Mouse (Mus musculus): ENCODE data around the gene E4f1. TPM values are rescaled to one million over a fixed set of nuclear protein-coding genes. Genes with fewer than 3 reads are reported as not detected.
A peak's percentile ranks its signal among the peaks of the same experiment; 100 is the strongest.

The E4f1 gene
- polyA plus RNA-seq, 1 experiment = 77.3 TPM

GRCm38 (mm10) chr17:24502208-24502607 is 32.1 kb upstream of the E4f1 start:
- H3K4me1 ChIP-seq (ENCODE audit: control insufficient read depth, insufficient read depth, low read length) = peaks cover 3% of the 10 kb centered on the region; the same call in 1 of the 2 replicates
- TF ChIP-seq POLR2A (IDR thresholded peaks at IDR 0.05; ENCODE audit: extremely low read depth, insufficient read depth, low read length) (no peak), CTCF (IDR thresholded peaks at IDR 0.05; ENCODE audit: extremely low read depth, insufficient read depth, low read length) (no peak)
- no peak overlapping the region for H3K4me3 ChIP-seq (ENCODE audit: insufficient read depth, low read length)
- H3K27ac ChIP-seq (ENCODE audit: insufficient read depth, low read length) = no peak overlapping the region

- no peak overlapping the region for H3K27ac ChIP-seq (ENCODE audit: insufficient read depth, low read length)
- peaks cover 4% of the 10 kb centered on the region for H3K4me1 ChIP-seq (ENCODE audit: control insufficient read depth, insufficient read depth, low read length)
- H3K4me3 ChIP-seq (ENCODE audit: insufficient read depth, low read length) = no peak overlapping the region
- TF ChIP-seq CTCF (IDR thresholded peaks at IDR 0.05; ENCODE audit: extremely low read depth, insufficient read depth, low read length) (no peak), POLR2A (IDR thresholded peaks at IDR 0.05; ENCODE audit: extremely low read depth, insufficient read depth, low read length) (no peak)
Measured at GRCm38 (mm10) chr17:24496026-24496425, 25.9 kb upstream of the E4f1 start.

GRCm38 (mm10) chr17:24495443-24495842 is 25.3 kb upstream of the E4f1 start:
- TF ChIP-seq CTCF (IDR thresholded peaks at IDR 0.05; ENCODE audit: extremely low read depth, insufficient read depth, low read length) = no peak
- TF ChIP-seq POLR2A (IDR thresholded peaks at IDR 0.05; ENCODE audit: extremely low read depth, insufficient read depth, low read length) = no peak
- Histone ChIP-seq H3K4me1 (ENCODE audit: control insufficient read depth, insufficient read depth, low read length) (peaks cover 6% of the 10 kb centered on the region), H3K4me3 (ENCODE audit: insufficient read depth, low read length) (no peak overlapping the region), H3K27ac (ENCODE audit: insufficient read depth, low read length) (peak overlapping the region; percentile 25; the same call in 1 of the 2 replicates)

- peak overlapping the region; percentile 41; the same call in 1 of the 2 replicates for H3K27ac ChIP-seq (ENCODE audit: insufficient read depth, low read length)
- H3K4me3 ChIP-seq (ENCODE audit: insufficient read depth, low read length) = no peak overlapping the region
Measured at GRCm38 (mm10) chr17:24494627-24495335, 24.7 kb upstream of the E4f1 start.

GRCm38 (mm10) chr17:24490399-24490798 is 20.3 kb upstream of the E4f1 start:
- peak overlapping the region; percentile 44 for H3K4me3 ChIP-seq (ENCODE audit: insufficient read depth, low read length)
- no peak overlapping the region for H3K27ac ChIP-seq (ENCODE audit: insufficient read depth, low read length)
- H3K4me1 ChIP-seq (ENCODE audit: control insufficient read depth, insufficient read depth, low read length) = peaks cover 12% of the 10 kb centered on the region
- TF ChIP-seq CTCF (IDR thresholded peaks at IDR 0.05; ENCODE audit: extremely low read depth, insufficient read depth, low read length) (no peak), POLR2A (IDR thresholded peaks at IDR 0.05; ENCODE audit: extremely low read depth, insufficient read depth, low read length) (no peak)

More at GRCm38 (mm10) chr17:24494627-24495335, 24.7 kb upstream of the E4f1 start:
- TF ChIP-seq CTCF (IDR thresholded peaks at IDR 0.05; ENCODE audit: extremely low read depth, insufficient read depth, low read length) = peak; percentile 60
- no peak for TF ChIP-seq POLR2A (IDR thresholded peaks at IDR 0.05; ENCODE audit: extremely low read depth, insufficient read depth, low read length)
- H3K4me1 ChIP-seq (ENCODE audit: control insufficient read depth, insufficient read depth, low read length) = peaks cover 9% of the 10 kb centered on the region

GRCm38 (mm10) chr17:24489265-24490030 is 19.3 kb upstream of the E4f1 start:
- no peak for TF ChIP-seq CTCF (IDR thresholded peaks at IDR 0.05; ENCODE audit: extremely low read depth, insufficient read depth, low read length)
- no peak for TF ChIP-seq POLR2A (IDR thresholded peaks at IDR 0.05; ENCODE audit: extremely low read depth, insufficient read depth, low read length)
- peaks cover 12% of the 10 kb centered on the region for H3K4me1 ChIP-seq (ENCODE audit: control insufficient read depth, insufficient read depth, low read length)
- peak overlapping the region; percentile 92 for H3K27ac ChIP-seq (ENCODE audit: insufficient read depth, low read length)
- peak overlapping the region; percentile 44 for H3K4me3 ChIP-seq (ENCODE audit: insufficient read depth, low read length)

- Histone ChIP-seq H3K4me3 (ENCODE audit: insufficient read depth, low read length) (peak overlapping the region; percentile 44), H3K27ac (ENCODE audit: insufficient read depth, low read length) (peak overlapping the region; percentile 92), H3K4me1 (ENCODE audit: control insufficient read depth, insufficient read depth, low read length) (peaks cover 12% of the 10 kb centered on the region)
- TF ChIP-seq CTCF (IDR thresholded peaks at IDR 0.05; ENCODE audit: extremely low read depth, insufficient read depth, low read length) = no peak
- TF ChIP-seq POLR2A (IDR thresholded peaks at IDR 0.05; ENCODE audit: extremely low read depth, insufficient read depth, low read length) = no peak
Measured at GRCm38 (mm10) chr17:24488662-24489264, 18.6 kb upstream of the E4f1 start.

- TF ChIP-seq CTCF (IDR thresholded peaks at IDR 0.05; ENCODE audit: extremely low read depth, insufficient read depth, low read length) = no peak
- TF ChIP-seq POLR2A (IDR thresholded peaks at IDR 0.05; ENCODE audit: extremely low read depth, insufficient read depth, low read length) = no peak
- Histone ChIP-seq H3K27ac (ENCODE audit: insufficient read depth, low read length) (peak within 1 kb of the TSS; percentile 94), H3K4me1 (ENCODE audit: control insufficient read depth, insufficient read depth, low read length) (peaks cover 12% of the 10 kb centered on the region), H3K4me3 (ENCODE audit: insufficient read depth, low read length) (peak within 1 kb of the TSS; percentile 44)
Measured at GRCm38 (mm10) chr17:24488186-24488661, 18.1 kb upstream of the E4f1 start, which contains the start of gene Caskin1. Gene Caskin1 (plus strand): TSS chr17:24488601.

All from cortical plate, adult 2 months (tissue).